Mouse (Mus musculus) large intestine, adult 2 months (tissue): ENCODE results near the gene Mrps35. TPM values are rescaled to one million over a fixed set of nuclear protein-coding genes. Genes with fewer than 3 reads are reported as not detected.

ENCODE experiments used
- DNase-seq: peaks from one replicate; pipeline ENCODE4 v3.0.0-alpha.2; 2012; ENCODE audit warnings: low read depth, low spot score
- WGBS: fragments of 180-500 bp; shearing (Covaris S2); methylation state at CpG from one replicate; pipeline ENCODE4 v1.1.7; 2018; 5-methylcytosine and 5-hydroxymethylcytosine counted together
- polyA plus RNA-seq: library from polyadenylated mRNA; depleted of rRNA; stranded (reverse); fragments of >200 nt; gene quantifications from 2 replicates; pipeline ENCODE4 v1.2.3, GENCODE M21; 2012; rRNA removed

The Mrps35 gene
- 9.6 and 10.4 TPM in 2 replicates for polyA plus RNA-seq

- peak; percentile 55 for DNase-seq
- WGBS, result 3% methylated on average over 66 of the region's 66 CpGs
Measured at GRCm38 (mm10) chr6:147042291-147043290, at the start of gene Mrps35. Gene Mrps35, plus strand, starts transcription at chr6:147042764.

DNA sequence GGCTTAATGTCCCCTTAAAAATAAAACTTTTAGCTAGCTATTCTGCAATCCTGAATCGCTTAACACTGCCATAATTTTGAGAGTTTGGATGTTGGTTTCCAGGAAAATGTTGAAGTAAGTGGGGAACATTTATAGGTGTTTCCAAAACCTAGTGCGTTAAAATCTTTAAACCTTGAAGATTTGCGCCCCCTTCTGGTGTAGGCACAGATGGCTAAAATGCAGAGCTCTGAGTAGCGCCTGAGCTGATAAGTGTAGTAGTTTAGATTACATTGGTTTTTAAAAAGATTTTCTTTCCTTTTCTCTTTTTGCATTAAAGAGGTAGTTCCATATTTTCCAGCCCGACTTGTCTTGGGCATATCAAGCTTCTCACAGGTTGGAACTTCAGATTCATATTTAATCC is 48.3 kb upstream of the Mrps35 start:
- no peak for DNase-seq
- 43% methylated on average over 5 of the region's 5 CpGs for WGBS

GRCm38 (mm10) chr6:146995391-146995790 is 47.2 kb upstream of the Mrps35 start:
- 91% methylated on average over 2 of the region's 2 CpGs for WGBS
- no peak for DNase-seq

- WGBS, result 94% methylated on average over 6 of the region's 6 CpGs
- no peak for DNase-seq
Measured at GRCm38 (mm10) chr6:146995878-146996277, 46.7 kb upstream of the Mrps35 start.

DNA sequence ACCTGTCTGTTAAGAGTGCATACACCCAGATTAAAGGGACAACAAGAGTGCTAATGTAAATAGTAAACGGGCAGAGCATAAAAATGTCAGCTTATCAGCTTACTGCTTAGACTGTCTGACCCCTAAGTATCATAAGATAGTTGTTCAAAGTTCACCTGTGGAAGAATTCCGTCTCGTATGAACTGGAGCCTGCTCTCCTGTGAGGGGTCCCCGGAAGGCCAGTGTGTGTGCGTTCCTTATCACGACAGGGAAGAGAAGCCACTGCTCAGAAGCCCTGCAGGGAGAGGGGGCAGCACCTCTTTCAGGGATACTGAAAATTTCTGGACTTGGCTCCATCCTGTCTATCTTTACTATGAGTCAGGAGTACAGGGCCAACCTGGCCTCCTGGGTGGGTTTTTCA is 45.6 kb upstream of the Mrps35 start:
- WGBS, result 67% methylated on average over 6 of the region's 6 CpGs
- DNase-seq, result no peak

- 85% methylated on average over 4 of the region's 4 CpGs for WGBS
- DNase-seq, result no peak
Measured at GRCm38 (mm10) chr6:146998710-146999109, 43.9 kb upstream of the Mrps35 start.

DNA sequence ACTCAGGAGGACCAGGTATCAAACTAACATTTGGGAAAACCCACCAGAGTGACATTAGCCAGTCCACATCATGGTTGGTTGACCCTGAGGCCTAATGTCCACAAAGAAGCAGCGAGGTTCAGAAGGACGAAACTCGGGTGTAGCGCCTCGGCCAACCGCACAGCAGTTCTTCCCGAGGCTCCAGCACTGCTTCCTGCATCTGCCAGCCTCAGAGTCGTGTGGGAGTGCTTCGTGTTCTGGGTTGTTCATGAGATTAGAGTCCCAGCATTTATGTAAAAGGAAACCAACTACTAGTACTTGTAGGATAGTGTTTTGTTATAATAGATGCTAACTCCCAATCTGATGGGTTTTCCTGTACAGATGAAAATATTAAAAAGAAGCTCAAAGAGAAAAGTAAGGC is 43.3 kb upstream of the Mrps35 start:
- WGBS, result 83% methylated on average over 9 of the region's 9 CpGs
- no peak for DNase-seq

DNA sequence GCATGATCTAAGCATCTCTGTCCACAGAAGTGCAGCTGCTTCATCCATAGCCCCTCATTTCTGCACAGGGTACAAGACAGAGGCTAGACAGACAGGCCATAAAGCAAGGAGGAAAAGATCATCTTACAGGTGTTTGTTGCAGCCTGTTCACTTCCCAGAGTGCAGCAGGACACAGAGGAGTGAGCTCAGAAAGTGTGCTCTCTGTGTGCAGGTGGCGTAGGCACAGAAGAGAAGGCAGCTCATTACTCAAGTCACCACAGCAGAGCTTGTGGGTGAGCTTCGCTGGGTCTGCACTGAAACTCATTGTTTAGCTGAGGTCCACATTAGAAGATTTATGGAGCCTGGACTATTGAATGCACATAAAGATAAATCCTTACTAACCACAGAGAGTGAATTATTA is 42.8 kb upstream of the Mrps35 start:
- 86% methylated on average over 2 of the region's 2 CpGs for WGBS
- no peak for DNase-seq

DNA sequence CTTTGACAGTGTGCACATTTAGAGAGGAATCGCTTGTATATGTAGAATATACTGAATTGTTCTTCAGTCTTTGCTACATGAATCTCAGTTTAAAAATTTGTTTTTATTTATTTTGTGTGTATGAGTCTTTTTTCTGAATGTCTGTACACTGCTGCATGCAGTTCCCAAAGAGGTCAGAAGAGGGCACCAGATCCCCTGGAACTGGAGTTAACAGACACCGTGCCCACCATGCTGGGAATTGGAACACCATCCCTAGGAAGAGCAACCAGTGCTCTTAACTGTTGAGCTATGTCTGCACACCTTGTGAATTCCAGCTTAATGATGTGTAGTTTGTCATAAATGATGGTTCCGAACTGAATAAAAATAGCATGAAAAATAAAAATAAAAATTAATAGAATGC is 34.4 kb upstream of the Mrps35 start:
- WGBS, result 83% methylated on average over 3 of the region's 3 CpGs
- DNase-seq, result no peak

DNA sequence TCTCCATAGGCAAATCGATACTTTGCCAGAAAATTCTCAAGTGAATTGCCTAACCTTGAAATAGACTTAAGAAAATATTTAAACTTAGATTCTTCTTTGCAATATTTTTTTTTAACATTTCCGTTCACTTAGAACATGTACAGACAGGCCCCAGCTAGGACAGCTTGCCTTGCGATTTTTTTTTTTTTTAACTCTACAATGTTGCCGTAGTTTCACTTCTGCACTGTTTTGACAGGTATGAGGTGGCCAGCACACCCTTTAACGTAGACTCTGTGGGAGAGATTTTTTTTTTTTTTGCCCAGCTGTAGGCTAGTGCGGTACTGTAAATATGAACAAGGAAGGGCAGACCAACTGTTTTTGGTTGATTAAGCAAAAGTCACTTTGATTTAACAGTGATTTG is 32.2 kb upstream of the Mrps35 start:
- WGBS, result 86% methylated on average over 6 of the region's 6 CpGs
- DNase-seq, result no peak

- 77% methylated on average over 15 of the region's 15 CpGs for WGBS
- DNase-seq, result no peak
Measured at GRCm38 (mm10) chr6:147010811-147011520, 31.6 kb upstream of the Mrps35 start.

DNA sequence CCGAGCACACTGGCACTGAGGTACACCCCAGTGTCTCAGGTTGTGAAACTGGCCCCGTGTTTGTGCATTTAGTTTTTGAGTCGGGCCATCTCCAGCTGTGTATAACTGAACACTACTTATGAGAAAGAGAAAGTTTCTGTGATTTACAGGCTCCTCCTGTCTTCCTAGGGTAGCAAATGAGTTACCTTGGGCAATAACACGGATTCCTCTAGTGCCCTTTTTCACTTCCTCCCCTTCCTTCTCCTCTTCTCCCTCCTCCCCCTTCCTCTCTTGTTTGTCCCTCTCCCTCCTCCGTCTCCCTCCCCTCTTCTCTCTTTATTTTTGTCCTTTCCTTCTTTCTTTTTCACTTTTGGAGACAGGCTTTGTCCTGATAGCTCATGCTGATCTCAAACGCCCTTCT is 31.0 kb upstream of the Mrps35 start:
- 55% methylated on average over 6 of the region's 6 CpGs for WGBS
- no peak for DNase-seq

DNA sequence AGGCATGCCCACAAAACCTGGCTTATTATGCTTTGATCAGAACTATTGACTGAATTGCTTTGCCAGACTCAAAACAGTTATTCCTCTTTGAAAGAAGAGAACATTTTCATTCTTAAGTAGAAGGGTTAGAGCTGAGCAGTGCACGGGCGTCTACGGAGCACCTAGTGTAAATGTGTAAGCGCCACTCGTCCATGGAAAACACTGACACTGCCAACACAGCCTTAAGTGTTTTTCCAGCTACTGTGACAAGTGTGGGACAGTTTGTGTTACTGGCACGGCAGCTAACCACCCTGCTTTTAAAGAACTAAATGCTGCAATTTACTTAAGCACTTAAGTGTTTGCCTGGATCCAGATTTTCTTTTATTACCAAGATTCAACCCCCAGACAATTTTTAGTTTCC is 30.6 kb upstream of the Mrps35 start:
- DNase-seq, result no peak
- WGBS, result 78% methylated on average over 6 of the region's 6 CpGs

- no peak for DNase-seq
- WGBS, result 69% methylated on average over 1 of the region's 1 CpGs
Measured at GRCm38 (mm10) chr6:147013546-147013945, 29.0 kb upstream of the Mrps35 start.

DNA sequence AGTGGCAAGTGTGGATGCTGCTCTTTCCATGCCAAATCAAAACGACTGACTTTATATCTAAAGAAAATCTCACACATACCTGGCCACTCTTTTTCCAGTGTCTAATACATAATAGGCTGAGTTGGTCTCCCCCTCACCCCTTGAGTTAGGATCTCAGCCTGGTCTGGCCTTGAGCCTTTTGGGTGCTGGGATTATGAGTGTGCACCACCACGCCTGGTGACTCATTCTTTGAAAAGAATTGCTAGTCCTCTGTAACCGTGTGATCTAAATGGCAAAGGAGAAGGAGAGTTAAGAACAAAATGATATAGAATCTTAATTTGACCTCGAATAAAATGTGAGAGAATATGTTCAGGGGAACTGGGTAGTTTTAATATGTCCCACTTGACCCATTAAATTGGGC is 24.7 kb upstream of the Mrps35 start:
- DNase-seq, result no peak
- WGBS, result 81% methylated on average over 4 of the region's 4 CpGs

- WGBS, result 95% methylated on average over 5 of the region's 5 CpGs
- no peak for DNase-seq
Measured at GRCm38 (mm10) chr6:147018364-147018763, 24.2 kb upstream of the Mrps35 start.

GRCm38 (mm10) chr6:147021181-147021580 is 21.4 kb upstream of the Mrps35 start:
- DNase-seq, result no peak
- 96% methylated on average over 5 of the region's 5 CpGs for WGBS

DNA sequence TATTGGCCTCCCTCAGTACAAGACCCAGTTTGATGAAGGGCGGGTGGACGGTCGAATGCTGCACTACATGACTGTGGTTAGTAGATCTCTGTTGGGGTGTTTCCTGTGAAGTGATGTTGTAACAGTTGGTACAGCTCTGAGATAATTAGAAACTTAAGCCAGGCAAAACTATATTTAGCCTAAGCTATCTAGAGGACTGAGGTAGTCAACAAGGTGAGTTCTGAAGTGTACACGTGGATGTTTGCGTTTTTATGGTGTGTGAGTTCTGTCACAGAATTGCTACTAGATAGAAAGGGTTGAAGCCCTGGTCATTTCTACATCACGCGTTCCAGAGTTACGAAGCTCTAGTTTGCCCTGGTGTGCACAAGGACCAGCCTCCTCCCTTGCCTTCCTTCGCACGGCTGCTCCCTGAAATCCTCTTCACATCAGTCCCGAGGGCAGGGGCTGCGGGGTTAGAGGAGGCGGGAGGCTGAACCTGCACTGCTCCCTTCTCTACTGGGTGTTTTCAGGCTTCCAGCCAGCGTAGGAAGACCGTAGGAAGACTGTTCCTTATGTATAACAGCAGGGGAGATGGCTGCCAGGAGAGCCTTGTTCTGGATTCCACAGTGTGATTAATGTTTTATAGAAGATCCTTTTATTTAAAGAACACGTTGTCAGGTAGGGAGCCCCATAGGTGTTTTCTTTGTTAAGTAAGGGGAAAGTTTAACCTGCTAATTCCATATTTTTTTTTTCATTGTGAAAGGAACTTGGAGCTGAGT is 20.0 kb upstream of the Mrps35 start:
- no peak for DNase-seq
- 87% methylated on average over 16 of the region's 16 CpGs for WGBS

DNA sequence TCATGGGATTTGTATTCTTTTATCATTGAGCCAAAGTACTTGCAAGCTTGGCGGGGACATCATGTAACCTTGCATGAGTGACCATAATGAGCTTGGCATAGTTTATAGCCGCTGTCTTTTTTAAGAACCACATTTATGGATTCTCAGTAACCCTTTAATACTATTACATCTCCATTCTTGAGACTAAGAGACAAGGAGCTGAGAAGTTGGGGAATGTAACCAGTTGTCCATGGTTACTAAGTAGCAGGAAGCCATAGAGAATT is 19.5 kb upstream of the Mrps35 start:
- no peak for DNase-seq
- 87% methylated on average over 2 of the region's 2 CpGs for WGBS

GRCm38 (mm10) chr6:147023568-147023967 is 19.0 kb upstream of the Mrps35 start:
- no peak for DNase-seq
